8 mouse cellular contexts compared by ENCODE assay signal in the genomic region with DNA sequence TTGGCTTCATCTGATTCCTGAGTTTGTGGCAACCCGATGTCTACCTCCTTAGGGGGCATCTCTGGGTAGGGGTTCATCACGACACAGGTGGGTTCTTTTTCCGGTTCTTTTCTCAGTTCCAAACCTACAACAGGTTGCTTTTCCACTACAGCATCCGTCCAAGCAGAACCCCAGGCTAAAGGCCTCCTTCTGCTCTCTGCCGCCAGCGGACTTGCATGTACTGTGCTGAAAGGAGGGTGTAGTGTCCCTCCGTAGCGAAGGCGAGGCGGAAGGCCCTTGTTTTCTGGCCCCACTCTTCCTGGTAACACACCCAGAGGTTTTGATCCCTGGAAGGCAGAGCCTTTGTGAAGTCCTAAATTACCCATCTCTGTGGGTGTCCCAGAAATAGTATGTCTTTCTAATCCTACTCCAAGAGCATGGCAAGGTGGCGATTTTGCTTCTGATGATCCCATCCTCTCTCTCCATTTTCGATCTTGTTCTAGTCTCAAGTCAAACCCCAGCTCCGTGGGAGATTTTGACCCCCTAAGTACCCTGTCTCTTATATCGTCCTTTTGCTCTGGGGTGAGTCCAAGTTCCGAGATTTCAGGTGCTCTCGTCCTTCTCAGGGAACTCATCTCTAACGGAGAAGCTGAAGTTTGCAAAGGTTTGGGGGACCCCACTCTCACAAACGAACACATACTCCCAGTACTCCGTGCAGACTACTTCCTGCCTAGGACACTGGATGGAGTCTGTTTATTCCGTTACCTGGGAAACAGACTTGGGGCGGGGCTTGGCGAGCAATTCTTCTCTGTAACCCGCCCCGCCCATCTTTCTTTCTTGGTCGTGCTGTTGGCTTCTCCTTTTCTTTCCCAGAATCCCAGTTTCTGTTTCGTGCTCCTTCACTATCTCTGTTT. TPM values are rescaled to one million over a fixed set of nuclear protein-coding genes. Genes with fewer than 3 reads are reported as not detected.
DNase-seq lines count a peak whose midpoint lies in the region; ATAC-seq lines count a peak whose summit lies in the region.

Efhb (minus strand) TSS at position 719 of the 893 bp plus-strand sequence.

- peaks cover 12% of the 10 kb centered on the region for H3K4me1 ChIP-seq in hindbrain, embryonic 13.5 days (replicated peaks)

- ATAC-seq in hindbrain, embryonic 13.5 days (ENCODE audit: low FRiP score), result peak; percentile 97

- peak within 1 kb of the TSS; percentile 44 for H3K4me3 ChIP-seq in hindbrain, embryonic 13.5 days

- DNase-seq in NIH3T3 (ENCODE audit: low read depth), result peak; percentile 93
- DNase-seq in cerebellum, postnatal 10 days, result peak; percentile 87 to 91
- peak; percentile 12 to 31 for DNase-seq in frontal cortex, postnatal 25 days (ENCODE audit: low spot score in 2 of 2)
- peak; percentile 65 to 75 for DNase-seq in layer of hippocampus, postnatal 10 days (ENCODE audit: low spot score in 2 of 2)
- DNase-seq in lung, postnatal 10 days, result peak; percentile 97
- peak; percentile 67 for DNase-seq in ovary, postnatal 10 days (ENCODE audit: low spot score)
- DNase-seq in thymus, postnatal 25 days, result peak; percentile 73

- no peak within 1 kb of the TSS for H3K27ac ChIP-seq in hindbrain, embryonic 13.5 days

- 20% methylated on average over 26 of the region's 26 CpGs for WGBS in hindbrain, embryonic 13.5 days

- no peaks in the 10 kb centered on the region for H3K36me3 ChIP-seq in hindbrain, embryonic 13.5 days

- no peaks in the 10 kb centered on the region for H3K9me3 ChIP-seq in hindbrain, embryonic 13.5 days

- H3K9ac ChIP-seq in hindbrain, embryonic 13.5 days, result peak within 1 kb of the TSS; percentile 63

- no peaks in the 10 kb centered on the region for H3K27me3 ChIP-seq in hindbrain, embryonic 13.5 days

- H3K4me2 ChIP-seq in hindbrain, embryonic 13.5 days, result peak within 1 kb of the TSS; percentile 69

RNA-seq across cellular contexts. Expression of gene Efhb, which starts in this region (rescaled TPM):
- polyA plus RNA-seq in hindbrain, embryonic 13.5 days (2015; fragmentation: Nextera tagmentation; extraction: Ambion mirVana), result 1.2 and 1.6 TPM in 2 replicates
- 1 to 10 TPM in 1 of 2 experiments, under 1 TPM in 1; 0.89 to 1.3 TPM for total RNA-seq in layer of hippocampus, postnatal 10 days (2021)

Comparison
In these comparisons a context has a peak if more than half of its experiments do, and no peak if none do; other contexts are left out.
1. DNase-seq: peak in every context shown above with its lines; median percentile 97 in lung, postnatal 10 days; 93 in NIH3T3; 89 in cerebellum, postnatal 10 days; 73 in thymus, postnatal 25 days; 70 in layer of hippocampus, postnatal 10 days; 67 in ovary, postnatal 10 days; 22 in frontal cortex, postnatal 25 days.